Mouse (Mus musculus) small intestine, adult 2 months (tissue): ENCODE data around the gene Rnf138rt1.

Source experiments
- CTCF ChIP-seq: fragments of 200-500 bp; IDR thresholded peaks from 2 replicates; pipeline ENCODE4 v1.5.1; 2012; ENCODE audit warnings: low read depth, mild to moderate bottlenecking, control low read depth, inconsistent platforms, low read length, moderate library complexity, mixed read lengths; ENCODE audit not compliant: insufficient replicate concordance, insufficient read length; ENCODE audit errors: extremely low read depth
- POLR2A ChIP-seq: fragments of 200-500 bp; IDR thresholded peaks from 2 replicates; pipeline ENCODE4 v1.6.1; 2012; ENCODE audit warnings: low read depth, mild to moderate bottlenecking, control low read depth, inconsistent platforms, low read length, moderate library complexity

DNA sequence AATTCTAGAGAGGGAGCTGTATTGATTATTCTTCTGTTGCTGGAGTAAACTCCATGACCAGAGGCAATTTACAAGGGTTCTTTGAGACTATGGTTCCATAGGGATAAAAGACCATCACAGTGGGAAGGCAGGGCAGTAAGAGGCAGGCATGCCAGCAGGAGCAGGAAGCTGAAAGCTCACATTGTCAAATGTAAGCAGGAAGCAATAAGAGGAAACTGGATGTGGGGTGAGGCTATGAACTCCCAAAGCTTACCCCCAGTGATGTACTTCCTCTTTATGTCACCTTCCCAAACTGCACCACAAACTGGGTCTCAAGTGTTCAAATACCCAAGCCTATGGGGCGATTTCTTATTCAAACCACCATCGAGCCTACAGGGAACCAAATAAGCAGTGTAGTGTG is 17.2 kb downstream of the Rnf138rt1 start:
- no peak for TF ChIP-seq POLR2A
- TF ChIP-seq CTCF: no peak
